Mouse (Mus musculus): ENCODE results near the gene Ubl5.
"Not testable (repeated sequence)": the region's sequence is repeated elsewhere in the genome, so short reads cannot be mapped to it uniquely, and the experiment has no call there.

Ubl5 gene

DNA sequence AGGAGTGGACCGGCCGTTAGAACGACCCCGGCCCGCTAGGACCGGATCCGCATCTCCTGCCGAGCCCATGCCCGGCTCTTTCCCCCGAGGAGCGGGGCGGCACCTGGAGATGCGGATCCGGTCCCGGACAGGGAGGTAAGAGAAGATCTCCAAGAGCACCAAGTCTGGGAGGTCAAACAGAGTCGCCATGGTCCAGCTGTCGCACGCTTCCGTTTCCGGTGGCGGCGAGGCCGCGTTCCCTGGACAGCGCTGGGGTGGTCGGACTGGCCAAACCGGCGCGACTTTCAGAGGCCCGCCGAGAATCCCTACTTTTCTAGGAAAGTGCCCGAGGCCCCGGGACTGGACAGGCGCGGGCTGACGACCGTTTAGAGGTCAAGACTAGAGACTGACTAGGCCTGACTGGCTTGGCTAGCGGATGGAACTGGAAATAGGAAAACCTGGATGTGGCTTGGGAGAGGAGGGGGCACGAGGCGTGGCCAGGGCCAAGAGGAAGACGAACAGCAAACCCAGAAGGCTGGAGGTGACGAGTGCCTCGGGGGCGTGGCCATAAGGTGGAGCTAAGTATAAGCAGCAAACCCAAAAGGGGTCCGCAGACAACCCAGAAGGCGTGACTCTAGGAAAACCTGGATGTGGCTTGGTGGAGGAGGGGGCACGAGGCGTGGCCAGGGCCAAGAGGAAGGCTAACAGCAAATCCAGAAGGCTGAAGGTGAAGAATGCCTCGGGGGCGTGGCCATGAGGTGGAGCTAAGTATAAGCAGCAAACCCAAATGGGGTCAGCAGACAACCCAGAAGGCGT lies at the start of gene Ubl5:
TSS of gene Ubl5 (plus strand) at position 778 of the 795 bp plus-strand sequence.
- DNase-seq (ENCODE audit: low spot score in 2 of 2), result no peak

DNA sequence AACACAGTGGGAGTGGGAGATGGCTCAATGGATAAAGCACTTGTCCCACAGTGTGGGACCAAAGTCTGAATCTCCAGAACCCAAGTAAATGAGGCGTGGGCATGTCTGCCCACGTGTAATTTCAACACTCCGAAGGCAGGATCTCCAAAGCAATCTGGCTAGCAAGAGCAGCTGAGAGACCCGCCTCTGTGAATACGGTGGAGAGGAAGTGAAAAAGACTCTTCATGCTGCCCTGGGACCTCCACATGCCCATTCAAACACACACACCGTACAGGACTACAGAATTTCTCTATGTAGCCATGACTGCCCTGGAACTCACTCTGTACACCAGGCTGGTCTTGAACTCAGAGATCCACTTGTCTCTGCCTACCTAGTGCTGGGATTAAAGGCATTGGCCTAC lies 41.4 kb upstream of the Ubl5 start:
- no peak for DNase-seq (ENCODE audit: low spot score in 2 of 2)

DNA sequence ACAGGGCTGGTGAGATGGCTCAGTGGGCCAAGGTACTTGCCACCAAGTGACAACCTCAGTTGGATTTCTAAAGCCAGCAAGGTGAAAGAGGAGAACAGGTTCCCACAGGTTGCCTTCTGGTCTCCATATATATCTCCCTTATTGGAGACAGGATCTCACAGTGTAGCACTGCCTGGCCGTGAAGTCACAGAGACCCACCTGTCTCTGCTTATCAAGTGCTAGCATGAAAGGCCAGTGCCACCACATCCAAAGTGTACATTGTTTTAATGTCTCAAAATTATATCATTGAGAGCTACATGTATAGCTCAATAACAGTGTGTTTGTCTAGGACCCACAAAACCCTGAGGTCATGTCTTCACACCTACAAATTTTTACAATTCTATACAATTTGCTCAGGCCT lies 36.4 kb upstream of the Ubl5 start:
- DNase-seq (ENCODE audit: low spot score in 2 of 2), result no peak

DNA sequence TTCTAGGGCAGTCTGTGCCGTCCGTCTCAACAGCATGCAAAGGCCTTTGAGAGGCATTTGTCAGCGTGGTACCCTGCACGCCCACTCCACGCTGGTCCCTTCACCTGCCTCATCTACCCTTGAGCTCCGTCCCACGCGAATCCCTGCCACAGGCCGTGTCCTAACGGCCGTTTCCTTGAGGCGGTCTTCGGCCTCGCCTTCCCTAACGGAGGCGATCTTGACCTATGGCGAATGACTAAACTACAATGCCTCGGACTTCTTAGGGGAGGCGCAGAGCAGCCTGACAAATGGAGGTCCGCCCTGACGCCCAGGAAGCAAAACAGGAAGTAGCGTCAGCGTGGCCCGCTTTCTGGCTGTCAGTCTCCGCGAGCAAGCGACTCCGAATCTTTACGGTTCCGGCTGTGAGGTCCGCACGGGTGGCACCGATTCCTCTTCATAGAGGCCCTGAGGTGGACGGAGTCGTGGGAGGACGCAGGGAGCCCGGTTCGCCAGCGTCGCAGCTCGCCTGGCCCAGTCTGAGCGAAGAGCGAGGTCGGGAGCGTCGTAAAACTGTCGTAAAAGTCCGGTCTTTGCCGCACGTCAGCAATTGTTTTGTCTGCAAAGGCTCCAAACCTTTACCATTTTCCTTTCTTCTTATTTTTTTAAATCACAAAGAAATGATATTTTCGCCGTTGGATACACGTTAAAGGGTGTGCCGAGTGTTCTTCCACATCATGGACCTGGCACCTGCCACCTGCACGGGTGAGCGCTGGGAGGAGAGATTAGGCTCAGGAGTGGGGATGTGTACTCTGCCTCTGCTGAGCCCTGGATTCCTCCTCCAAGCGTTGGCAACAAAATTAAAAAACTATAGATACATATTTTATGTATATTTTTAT lies 35.3 kb upstream of the Ubl5 start:
- peak; percentile 74 to 88 for DNase-seq (ENCODE audit: low spot score in 2 of 2)

DNA sequence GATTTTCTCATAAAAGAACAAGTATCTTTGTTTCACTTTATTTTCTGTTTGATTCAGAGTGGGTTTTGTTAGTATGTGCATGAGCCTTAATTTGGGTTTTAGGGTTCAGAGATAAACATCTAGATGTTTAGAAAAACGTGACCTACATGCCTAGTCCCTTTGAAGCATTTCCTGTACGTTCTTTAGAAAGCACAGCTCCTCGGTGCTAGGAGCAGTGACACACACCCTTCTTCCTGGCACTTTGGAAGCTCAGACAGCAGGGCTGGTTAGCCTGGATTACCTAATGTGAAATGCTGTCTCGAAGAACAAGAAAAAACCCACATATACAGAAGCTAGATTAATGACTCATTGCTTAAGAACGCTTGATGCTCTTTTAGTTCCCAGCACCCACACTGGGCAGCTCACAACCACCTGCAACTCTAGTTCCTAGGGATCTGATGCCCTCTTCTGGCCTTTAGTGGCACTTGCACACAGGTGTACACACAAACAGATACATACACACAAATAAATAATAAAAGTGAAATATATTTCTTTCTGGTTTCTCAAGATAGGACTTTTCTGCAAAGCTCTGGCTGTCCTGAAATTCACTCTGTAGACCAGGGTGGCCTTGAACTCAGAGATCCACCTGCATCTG lies 32.7 kb upstream of the Ubl5 start:
- DNase-seq (ENCODE audit: low spot score in 2 of 2), result no peak

DNA sequence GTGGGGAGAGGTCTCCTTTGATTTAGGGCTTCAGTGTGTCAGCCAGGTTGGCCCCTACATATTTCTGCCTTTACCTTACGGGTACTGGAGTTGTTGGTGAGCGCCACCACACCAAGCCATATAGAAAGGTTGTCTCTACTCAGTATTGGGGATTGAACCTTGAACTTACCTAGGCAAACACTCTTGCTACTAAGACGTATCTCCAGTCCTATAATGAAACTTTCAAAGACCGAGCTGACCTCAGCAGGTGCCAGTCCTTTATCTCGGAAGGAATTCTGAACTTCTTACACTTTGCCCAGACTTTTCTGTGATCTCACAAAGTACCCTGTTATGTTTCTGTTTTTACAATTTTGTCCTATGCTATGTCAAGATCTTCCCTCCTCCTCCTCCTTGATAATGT lies 30.7 kb upstream of the Ubl5 start:
- no peak for DNase-seq (ENCODE audit: low spot score in 2 of 2)

DNA sequence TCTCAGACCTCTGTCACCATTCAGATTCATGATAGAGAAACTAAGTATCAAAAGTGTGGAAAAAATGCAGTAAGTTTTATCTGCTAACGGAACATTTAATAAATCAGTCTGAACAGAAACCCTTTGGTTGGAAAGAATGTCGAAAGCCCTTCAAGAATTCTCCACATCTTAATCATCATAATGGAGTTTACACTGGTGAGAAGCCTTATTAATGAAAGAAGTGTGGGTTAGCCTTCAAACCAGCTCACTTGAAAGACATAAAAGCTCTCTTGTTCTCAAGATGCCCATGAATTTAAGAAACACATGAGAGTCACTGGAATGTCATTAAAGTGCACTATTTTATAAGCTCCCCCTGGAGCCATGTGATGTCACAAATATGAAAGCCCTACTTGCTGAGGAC lies 26.0 kb upstream of the Ubl5 start:
- DNase-seq (ENCODE audit: low spot score in 2 of 2), result no peak

DNA sequence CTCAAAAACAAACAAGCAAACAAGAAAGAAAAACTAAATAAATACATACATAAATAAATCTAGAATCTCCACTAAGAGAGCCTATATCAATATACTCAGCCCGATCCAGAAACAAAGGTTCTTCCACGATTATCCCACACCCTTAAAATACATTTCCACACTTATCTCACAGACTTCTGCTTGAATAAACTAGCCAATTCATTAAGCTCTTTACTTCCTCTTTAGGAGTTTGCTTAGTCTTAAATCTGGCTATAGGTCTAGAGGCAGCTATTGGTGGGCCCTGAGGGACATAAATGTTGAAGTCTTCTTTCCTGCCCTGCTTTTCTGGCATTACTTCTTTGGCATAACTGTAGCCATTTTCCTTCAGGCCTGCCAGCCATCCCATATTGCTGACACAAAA lies 11.3 kb upstream of the Ubl5 start:
- no peak for DNase-seq (ENCODE audit: low spot score in 2 of 2)

DNA sequence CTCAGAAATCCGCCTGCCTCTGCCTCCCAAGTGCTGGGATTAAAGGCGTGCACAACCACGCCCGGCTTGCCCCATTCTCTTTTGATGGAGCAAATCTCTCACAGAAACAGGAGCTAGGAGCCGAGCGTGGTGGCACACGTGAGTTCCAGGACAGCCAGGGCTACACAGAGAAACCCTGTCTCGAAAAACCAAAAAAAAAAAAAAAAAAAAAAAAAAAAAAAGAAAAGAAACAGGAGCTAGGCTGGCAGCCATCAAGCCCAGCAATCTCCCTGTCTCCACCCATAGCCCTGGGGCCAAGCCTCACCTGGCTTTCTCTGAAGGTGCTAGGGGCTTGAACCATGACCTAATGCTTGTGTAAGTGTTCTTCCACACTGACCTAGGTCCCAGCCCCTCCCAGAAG lies 7.0 kb upstream of the Ubl5 start:
- not testable (repeated sequence) for DNase-seq (ENCODE audit: low spot score in 2 of 2)

DNA sequence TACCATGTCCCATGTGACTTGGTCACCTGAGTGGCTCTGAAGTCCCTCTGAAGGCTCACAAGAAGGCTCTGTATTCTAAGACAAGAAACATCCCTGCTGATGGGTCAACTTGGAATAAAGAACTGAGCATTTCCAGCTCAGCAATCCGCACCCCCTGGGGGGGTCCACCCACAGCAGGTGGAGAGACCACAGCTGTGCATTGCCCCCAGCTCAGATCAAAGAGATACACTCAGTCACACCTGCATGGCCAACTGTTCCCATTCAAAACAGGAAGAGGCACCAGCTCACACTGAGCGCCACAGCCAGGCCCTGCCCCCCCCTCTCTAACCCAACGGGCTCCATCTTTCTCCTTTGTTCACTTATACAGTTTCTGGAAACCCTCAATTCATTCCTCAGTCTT lies 6.4 kb upstream of the Ubl5 start:
- no peak for DNase-seq (ENCODE audit: low spot score in 2 of 2)

DNA sequence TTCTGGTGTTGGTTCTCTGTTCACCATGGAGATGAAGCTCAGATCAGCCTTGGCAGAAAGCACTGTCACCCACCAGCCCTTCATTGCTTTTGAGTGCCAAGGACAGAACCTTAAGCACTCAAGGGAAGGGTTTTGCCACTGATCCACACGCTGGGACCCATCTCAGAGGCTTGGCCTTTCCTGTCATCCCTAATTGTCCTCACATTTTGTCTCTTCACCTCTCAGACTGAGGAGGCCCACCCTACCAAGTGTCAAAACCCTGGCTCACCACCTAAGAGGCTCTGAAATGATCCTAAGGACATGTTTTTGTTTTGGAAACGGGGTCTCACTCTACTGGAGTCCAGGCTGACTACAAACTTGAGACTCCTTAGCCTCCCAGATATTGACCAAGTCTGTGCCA lies 5.9 kb upstream of the Ubl5 start:
- DNase-seq (ENCODE audit: low spot score in 2 of 2), result no peak

DNA sequence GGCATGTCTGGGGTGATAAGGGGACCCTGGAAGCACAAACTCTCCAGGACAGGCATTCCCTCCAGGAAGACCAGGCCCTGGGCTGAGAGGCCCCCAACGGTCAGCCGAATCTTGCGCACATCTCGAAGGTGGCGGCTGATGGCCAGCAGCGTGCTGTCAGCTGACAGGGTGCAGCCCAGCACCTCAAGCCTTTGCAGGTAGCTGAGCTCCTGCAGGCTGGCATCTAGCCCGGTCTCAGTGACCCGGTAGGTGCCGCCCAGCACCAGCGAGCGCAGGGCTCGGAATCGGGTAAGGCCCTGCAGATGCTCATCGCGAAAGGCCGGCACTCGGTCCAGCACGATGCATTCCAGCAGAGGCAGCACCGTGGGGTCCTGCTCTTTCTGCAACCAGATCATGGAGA lies 4.1 kb upstream of the Ubl5 start:
- no peak for DNase-seq (ENCODE audit: low spot score in 2 of 2)

DNA sequence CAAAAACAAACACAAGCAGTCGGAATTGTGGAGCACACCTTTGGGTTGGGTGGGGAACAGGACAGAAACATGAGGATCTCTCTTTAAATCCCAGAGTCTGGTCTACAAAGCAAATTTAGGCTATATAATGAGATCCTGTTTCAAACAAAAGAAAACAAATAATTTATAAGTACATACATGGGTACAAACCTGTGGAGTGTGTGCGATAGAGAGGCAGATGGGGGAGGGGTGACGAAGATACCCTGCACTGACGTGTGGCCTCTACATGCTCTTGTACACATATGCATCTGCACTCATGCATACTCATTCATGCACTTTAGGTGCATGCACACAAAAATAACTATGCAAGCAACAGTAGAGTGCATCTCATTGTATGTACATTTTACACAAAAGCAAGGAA lies 3.2 kb upstream of the Ubl5 start:
- DNase-seq (ENCODE audit: low spot score in 2 of 2), result no peak

DNA sequence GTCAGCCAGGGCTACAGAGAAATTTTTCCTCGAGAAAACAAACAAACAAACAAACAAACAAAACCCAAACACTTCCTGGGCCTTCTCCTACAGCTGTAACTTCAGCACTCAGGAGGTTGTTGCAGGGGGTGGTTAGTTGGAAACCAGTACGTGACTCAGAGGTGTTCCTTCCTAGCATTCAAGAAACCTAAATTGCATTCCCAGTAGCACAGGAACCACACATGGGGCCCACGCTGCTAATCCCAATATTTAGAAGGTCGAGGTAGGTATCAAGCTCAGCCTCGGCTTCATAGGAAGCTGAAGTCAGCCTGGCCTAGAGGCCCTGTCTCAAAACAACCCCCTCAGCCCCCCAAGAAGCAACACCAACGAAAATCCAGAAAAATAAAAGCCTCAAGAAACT lies 1.2 kb upstream of the Ubl5 start:
- no peak for DNase-seq (ENCODE audit: low spot score in 2 of 2)

DNA sequence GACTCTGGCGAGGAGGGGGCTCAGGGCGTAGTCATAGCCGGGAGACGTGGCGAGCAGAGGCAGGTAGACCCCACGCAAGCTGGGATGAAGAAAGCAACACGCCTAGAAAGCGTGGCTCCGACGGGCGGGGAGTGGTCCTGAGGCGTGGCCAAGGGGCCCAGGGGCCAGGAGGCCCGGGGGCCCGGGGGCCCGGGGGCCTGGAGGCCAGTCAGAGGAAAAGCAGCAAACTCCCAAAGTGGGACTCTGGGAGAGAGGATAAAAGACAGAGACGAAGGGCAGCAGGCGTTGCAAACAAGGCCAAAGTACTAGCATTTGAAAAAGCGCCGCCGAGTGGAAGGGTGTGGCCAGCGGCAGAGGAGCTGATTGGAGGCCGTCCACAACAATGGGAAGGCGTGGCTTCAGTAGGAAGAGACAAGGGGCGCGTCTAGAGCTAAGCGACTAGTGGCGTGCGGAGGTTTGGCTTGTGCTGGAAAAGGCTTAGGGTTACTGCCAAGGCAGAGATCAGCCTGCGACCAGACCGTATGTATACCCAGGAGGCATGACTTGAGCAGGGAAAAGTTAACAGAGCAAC lies 303 bp downstream of the Ubl5 start:
- DNase-seq (ENCODE audit: low spot score in 2 of 2), result peak in 1 of 2 experiments; percentile 72

DNA sequence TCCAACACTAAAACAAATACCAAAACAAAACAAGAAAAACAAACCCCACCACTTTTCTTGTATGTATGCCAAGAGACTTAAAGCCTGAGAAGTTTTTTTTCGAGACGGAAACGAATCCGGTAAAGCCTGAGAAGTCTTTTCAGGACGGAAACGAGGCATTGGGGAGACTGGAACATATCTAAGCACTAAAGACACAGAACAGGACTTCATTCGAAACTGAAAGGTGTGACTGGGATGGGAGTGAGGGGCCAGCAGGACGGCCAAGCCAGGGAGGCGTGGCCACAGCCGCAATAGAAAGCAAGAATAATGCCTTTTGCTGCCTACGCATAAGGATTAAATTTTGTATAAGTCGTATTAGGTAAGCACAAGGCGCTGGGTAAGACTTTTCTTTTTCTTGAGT lies 1.1 kb downstream of the Ubl5 start:
- DNase-seq (ENCODE audit: low spot score in 2 of 2), result no peak

DNA sequence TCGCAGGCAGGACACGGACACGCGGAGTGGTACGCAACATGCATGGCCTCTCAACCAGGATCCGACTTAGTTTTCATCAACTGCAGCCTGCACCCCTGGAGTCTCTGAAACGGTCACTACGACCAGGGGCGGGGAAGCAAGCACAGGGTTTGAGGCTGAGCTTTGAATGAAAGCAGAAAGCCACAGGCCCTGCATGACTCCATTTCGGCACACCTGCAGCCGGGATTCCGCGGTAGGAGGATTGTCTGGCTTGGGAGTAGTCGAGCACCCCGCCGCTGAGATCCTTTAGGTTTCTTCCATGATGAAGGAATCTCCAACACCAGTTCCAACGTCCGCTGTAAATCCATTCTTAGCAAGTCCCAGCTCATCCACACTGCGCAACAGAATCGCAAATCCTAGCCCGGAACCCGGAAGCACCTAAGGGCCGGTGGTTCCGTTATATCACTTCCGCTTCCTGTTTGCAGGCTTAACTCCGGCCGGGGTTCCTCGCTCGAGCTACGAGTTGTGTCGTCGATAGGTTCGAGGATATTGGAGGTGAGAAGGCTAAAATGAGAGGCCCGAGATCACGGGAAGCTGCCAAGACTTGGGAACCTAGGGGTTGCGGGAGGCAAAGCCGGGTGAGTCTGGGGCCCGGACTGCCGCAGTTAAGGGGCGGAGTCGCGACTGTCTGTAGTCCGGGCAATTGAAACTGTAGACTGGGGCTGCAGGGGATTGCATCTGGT lies 1.8 kb downstream of the Ubl5 start, which contains the start of gene Fbxl12:
TSS of gene Fbxl12 (minus strand) at position 408 of the 722 bp plus-strand sequence.
- peak in 1 of 2 experiments; percentile 77 for DNase-seq (ENCODE audit: low spot score in 2 of 2)

DNA sequence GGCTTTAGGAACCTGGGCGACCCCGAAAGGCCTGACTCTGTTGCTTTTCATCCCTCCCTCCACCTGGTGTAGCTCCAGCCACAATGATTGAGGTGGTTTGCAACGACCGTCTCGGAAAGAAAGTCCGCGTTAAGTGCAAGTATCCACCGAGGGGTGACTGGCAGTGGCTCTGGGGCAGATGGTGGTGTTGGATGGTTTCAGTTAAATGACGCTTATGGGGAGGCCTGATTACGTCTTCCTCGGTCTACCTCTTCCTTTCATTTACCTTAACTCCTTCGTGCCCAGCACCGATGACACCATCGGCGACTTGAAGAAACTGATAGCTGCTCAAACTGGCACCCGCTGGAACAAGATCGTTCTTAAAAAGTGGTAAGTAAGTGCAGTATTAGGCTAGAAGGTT lies 2.4 kb downstream of the Ubl5 start:
- no peak for DNase-seq (ENCODE audit: low spot score in 2 of 2)

DNA sequence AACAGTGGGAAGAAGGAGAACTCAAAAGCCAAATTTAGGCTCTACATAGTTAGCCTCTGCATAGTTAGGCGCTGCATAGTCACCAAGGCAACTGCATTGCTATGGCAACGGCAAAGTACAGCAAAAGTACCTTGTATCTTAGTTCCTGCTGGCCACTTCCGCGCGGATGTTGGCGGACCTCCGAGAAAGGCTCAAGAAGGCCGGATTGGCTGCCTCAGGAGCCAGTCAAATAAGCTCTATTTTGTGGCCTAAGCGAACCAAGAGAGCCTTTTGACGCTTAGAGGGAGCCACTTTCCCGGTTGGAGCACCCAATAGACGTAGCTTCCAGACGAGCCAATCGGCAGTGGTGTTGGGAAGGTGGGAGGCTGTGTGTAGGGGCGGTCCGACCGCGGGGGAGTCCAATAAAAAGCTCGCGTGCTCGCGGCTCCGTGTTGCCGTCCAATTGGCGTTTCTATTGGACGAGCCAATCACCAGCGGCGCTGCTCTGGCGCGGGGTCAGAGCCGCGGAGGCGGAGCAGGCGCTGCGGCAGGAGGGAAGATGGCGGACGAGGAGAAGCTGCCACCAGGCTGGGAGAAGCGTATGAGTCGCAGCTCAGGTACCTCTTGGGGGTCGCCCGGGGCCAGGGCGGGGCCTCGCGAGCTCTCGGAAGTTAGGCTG lies 9.1 kb downstream of the Ubl5 start, which contains the start of gene Pin1:
TSS of gene Pin1 (plus strand) at position 494 of the 658 bp plus-strand sequence.
- peak; percentile 100 for DNase-seq (ENCODE audit: low spot score in 2 of 2)

DNA sequence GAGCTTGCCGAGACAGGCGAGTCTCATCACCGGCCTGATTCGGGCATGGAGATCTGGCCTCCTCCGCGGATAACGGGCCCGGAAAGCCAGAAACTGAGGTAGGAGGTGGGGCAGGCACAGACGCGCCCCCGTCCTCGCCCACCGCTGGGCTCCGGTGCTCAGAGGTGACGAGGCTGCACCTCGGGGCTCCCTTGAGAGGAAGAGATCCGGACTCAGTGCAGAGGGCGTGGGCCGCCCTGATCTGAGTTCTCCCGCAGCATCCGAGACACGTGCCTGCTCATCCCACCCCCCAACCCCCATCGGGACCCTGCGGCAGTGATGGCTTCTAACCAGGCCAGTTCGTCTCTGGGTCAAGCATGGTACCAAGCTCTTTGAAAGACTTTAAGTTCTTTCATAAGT lies 9.6 kb downstream of the Ubl5 start:
- no peak for DNase-seq (ENCODE audit: low spot score in 2 of 2)

DNA sequence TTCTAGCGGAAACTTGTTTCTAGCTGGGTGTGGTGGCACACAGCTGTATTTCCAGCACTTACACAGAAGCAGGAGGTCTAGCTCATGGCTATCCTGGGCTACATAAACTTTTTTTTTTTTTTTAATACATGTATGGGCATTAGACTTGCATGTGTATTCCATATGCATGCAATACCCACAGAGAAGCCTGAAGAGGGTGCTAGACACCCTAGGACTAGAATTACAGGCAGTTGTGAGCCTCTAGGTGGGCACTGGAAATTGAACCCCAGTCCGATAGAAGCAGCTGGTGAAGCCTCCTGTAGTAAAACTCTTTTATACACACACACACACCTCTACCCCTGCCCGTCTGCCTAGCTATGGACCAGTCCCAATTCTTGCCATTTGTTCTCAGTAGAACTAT lies 11.2 kb downstream of the Ubl5 start:
- no peak for DNase-seq (ENCODE audit: low spot score in 2 of 2)

Measured in left cerebral cortex, adult 9 months (tissue).